Mouse (Mus musculus): ENCODE results near the gene Cdhr3. TPM values are rescaled to one million over a fixed set of nuclear protein-coding genes. Genes with fewer than 3 reads are reported as not detected.

Gene Cdhr3
- 1 to 10 TPM in 1 of 2 experiments, under 1 TPM in 1; 0.59 to 1.8 TPM for total RNA-seq (2021)
- long read RNA-seq, experiment 1, partial matches to known transcripts = 0 of 1 reads
- long read RNA-seq, experiment 1, other reads (novel, unspliced or antisense) = 1 of 1 reads
- long read RNA-seq, experiment 2 = 0 reads

DNA sequence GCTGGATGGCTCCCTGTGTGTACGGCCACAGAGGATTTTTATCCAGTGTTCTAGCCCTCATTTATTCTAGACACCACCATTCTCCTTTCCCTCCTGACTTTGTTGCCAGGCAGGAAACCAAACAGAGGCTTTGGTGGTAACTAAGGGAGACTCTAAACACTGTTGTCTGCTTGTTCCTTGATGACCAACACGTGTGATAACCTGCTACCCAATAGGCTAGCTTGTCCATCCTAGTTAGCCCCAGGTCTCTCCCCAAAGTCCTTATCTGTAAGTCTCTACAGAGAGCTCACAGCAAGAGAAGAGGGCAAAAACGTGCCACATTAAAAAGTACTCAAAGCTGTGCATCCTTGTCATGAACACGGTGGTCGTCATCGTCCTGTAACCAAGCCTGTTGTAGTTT, at the start of gene Cdhr3:
TSS of gene Cdhr3 (minus strand) at position 101 of the 400 bp plus-strand sequence.
- intact Hi-C loops (cut with DNase I) = no loop called here
- no peak for DNase-seq

- DNase-seq = peak in 1 of 2 experiments; percentile 15
- intact Hi-C loops (cut with DNase I) = no loop called here
These were observed 46.4 kb upstream of the Cdhr3 start for GRCm38 (mm10) chr12:33139083-33139482.

DNA sequence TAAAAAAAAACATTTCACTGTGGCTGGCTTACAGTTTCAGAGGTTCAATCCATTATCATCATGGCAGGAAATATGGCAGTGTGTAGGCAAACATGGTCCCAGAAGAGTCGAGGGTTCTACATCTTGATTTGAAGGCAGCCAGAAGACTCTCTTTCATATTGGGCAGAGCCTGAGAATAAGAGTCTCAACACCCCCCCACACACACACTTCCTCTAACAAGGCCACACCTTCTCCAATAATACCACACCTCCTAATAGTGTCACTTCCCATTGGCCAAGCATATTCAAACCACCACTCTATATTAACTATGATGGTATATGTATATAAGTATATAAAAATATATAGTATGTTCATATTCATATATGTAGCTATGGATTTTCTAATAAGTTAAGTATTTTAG, 45.2 kb upstream of the Cdhr3 start:
- no peak for DNase-seq

DNA sequence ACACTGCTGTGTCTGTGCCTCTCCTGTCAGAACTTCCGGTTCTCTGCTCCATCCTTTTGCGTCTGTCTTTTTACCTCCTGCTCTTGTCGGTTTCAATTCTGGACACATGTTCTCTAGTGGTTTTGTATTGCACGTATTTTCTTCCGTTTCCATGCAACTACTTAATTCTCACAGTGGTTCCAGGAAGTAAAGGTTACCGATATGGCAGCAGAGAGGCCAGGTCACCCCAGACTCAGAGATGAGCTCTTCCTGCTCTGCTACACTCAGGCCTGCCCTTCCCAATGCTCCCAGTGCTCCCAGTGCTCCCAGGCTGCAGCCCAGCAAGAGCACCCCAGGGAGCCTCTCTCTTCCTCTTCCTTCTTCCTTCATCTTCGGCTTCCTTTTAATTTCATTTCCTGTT, 39.1 kb upstream of the Cdhr3 start:
- no peak for DNase-seq
- intact Hi-C loops (cut with DNase I) = no loop called here

More for the DNA sequence above, 45.2 kb upstream of the Cdhr3 start:
- intact Hi-C loops (cut with DNase I) = no loop called here

GRCm38 (mm10) chr12:33130401-33130800, 37.7 kb upstream of the Cdhr3 start:
- DNase-seq = no peak
- intact Hi-C loops (cut with DNase I) = no loop called here

- intact Hi-C loops (cut with DNase I) = no loop called here
- peak in 1 of 2 experiments; percentile 48 for DNase-seq
These were observed 36.7 kb upstream of the Cdhr3 start for GRCm38 (mm10) chr12:33129410-33129809.

- intact Hi-C loops (cut with DNase I) = no loop called here
- no peak for DNase-seq
These were observed 36.0 kb upstream of the Cdhr3 start for GRCm38 (mm10) chr12:33128702-33129101.

DNA sequence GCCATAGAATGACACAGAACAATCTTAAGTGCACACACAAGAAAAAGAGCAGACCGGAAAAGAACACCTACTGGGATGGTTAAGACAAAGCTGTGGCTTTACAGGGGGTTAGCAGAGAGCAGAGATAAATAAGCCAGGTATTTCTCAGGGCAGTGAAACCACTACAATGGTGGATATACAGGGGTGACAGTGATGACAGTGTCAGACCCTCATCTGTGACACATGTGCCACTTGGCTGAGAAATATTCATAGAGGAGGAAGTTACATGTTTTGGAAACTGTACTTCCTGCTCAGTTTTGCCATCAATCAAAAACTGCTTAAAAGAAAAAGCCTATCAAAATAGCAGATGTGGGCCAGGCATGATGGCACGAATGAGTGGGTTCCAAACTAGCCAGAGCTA, 35.4 kb upstream of the Cdhr3 start:
- intact Hi-C loops (cut with DNase I) = no loop called here
- no peak for DNase-seq

DNA sequence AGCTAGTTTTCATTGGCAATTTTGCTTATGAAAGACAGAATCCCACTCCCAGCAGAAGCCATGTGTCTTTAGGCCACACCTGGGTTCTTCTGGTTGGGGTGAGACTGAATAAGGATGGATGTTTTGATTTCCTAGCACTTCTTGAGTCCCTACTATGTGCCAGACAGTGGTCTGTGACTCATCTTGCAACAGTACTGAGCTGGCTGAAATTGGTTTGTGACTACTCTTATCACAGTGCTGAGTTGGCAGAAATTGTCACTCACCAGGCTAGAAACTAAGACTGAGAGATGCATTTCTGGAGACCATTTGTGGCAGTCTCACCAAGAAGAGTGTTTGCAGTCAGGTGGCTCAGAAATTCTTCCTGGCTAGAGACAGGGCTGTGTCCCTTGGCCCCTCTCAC, 33.6 kb upstream of the Cdhr3 start:
- no peak for DNase-seq
- intact Hi-C loops (cut with DNase I) = no loop called here

DNA sequence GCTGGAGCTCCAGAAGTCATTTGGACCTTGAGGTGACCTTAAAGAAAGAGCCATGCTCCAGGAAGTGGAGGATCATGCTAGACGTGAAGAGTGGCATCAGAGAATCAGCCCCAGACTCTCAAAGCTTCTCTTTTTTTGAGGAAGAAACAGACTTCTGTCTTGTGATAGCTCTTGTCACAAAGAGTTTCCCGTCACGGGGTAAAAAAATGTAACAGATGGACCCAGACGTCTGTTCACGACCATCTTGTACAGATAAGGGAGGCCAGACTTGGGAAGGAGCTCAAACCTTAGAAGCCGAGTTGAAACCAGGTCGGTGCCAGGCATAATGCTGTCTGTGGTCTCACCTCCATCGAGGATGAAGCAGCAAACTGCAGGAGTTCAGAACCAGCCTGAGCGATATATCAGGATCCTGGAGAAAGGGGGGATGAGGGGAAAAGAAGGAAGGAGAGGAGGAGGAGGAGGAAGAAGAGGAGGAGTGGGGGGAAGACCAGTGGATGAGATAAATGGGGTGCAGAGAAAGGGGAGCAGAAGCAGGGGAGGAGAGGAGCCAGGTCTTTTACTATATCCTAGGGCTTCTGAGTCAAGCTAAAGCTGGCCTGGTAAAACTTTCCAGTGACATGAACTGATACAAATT, 33.0 kb upstream of the Cdhr3 start:
- intact Hi-C loops (cut with DNase I) = no loop called here
- DNase-seq = no peak

- intact Hi-C loops (cut with DNase I) = no loop called here
- no peak for DNase-seq
These were observed 26.1 kb upstream of the Cdhr3 start for GRCm38 (mm10) chr12:33118624-33119301.

- peak; percentile 25 to 48 for DNase-seq
These were observed 18.3 kb upstream of the Cdhr3 start for GRCm38 (mm10) chr12:33110894-33111471.

GRCm38 (mm10) chr12:33109531-33109930, 16.9 kb upstream of the Cdhr3 start:
- peak; percentile 15 to 28 for DNase-seq
- intact Hi-C loops (cut with DNase I) = loop anchor here (1.0 to 5.0 kb wide), 3 partner anchors 47 to 197 kb away; no protein-coding TSS in a partner anchor

More at GRCm38 (mm10) chr12:33110894-33111471, 18.3 kb upstream of the Cdhr3 start:
- intact Hi-C loops (cut with DNase I) = no loop called here

DNA sequence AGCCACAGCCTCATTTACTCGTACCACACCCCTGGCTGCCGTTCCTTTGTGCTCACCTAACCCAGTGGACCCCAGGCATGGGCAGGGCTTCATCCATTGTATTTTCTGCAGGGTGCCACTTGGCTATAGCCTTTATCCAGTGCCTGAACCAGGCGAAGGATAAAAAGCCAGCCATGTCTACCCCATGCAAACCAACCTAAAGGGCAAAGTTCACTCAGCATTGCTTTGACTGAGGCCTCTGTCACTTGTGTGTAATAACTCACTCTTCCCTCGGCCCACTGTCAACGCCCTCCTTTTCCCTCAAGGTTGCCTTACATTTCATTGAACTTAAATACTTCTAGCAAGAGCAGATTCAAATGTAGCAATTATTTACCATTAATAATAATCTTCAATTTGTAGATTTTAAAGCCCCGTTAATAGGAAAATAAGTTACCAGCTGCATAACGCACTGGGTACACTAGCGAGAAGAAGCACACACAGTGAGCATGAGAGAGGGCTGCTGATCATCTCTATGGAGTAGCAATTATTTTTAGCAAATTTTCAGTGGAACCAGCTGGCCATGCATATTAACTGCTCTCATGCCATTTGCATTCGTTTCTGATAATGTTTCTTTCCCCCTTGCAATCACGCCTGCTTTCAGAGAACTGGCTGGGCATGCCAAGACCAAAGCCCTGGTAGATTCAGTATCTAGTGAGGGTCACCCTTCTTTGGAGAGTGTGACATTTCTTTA, 13.9 kb upstream of the Cdhr3 start:
- intact Hi-C loops (cut with DNase I) = loop anchor here (5.0 kb wide), 2 partner anchors 44 to 194 kb away; no protein-coding TSS in a partner anchor
- no peak for DNase-seq

DNA sequence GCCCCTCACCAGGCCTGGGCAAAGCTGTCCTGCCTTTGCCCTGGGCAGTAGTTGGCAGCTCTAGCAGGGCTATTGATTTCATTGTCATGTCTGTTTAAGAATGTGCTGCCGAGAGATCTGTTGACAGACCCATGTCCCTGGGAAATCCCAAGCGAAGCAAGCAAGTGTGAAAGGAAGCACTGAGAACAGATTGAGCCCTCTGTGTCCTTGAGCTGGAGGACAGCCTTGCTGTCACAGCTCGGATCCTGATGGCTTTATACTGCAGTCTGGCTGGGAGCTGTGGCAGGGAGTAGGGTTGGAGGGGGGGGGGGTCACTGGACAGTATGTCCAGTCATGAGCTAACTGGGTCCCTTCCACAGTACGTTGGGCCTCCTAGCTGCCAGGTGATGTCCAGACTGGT, 13.0 kb upstream of the Cdhr3 start:
- no peak for DNase-seq
- intact Hi-C loops (cut with DNase I) = loop anchor here (5.0 kb wide), 2 partner anchors 43 to 193 kb away; no protein-coding TSS in a partner anchor

DNA sequence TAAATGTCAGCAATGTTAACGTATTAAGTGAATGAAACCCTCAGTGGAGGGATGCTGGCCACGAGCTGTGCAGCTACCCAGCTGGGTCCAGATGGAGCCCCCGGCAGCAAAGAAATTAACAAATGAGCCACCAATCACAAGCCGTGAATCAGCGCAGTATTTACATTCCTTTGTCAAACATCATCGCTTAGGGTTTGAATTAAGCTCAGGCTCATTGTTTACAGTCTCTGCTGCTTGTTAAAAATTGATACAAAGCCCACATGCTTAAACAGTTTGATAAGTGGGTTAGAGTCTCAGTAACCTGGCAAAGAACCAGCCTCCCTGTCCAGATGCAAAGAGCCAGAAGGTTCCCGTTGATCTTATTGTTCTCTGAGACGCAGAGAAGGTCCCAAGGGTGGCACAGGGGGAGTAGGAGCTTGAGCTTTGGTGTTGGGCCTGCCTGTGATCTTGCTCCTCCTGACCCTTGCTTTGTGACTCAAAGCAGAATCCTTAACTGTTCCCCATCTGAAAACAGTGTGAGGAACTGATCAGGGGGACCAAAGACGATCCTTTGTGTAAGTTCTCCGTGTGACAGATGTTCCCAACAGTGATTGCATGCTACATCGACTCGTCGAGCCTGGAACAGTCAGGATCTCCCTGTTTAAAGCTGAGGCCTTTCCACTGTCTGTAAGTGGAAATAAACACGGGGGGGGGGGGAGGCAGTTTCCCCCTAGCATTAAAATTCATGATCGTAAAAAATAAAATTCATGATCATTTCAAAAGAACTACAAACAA, 9.9 kb upstream of the Cdhr3 start:
- intact Hi-C loops (cut with DNase I) = no loop called here

DNA sequence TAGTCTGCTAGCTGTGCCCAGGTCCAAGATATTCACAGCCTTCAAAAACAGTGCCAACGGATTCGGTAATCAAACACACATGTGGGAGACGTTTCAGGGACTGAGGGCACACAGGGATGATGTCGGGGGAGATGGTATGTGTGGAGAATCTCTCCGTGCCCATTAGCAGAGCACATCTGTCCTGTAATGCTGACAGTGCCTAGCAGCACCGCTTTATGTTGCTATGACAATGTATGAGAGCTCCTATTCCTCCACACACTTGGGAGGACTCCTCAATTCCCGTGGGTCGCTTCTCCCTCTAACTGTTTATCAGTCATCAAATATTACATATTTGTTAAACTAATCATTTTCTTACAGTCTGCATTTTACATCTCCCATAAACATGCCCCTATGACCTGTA, 9.0 kb upstream of the Cdhr3 start:
- no peak for DNase-seq
- intact Hi-C loops (cut with DNase I) = no loop called here

More for the DNA sequence above, 9.9 kb upstream of the Cdhr3 start:
- no peak for DNase-seq

GRCm38 (mm10) chr12:33096017-33096416, 3.3 kb upstream of the Cdhr3 start:
- no peak for DNase-seq
- intact Hi-C loops (cut with DNase I) = no loop called here

DNA sequence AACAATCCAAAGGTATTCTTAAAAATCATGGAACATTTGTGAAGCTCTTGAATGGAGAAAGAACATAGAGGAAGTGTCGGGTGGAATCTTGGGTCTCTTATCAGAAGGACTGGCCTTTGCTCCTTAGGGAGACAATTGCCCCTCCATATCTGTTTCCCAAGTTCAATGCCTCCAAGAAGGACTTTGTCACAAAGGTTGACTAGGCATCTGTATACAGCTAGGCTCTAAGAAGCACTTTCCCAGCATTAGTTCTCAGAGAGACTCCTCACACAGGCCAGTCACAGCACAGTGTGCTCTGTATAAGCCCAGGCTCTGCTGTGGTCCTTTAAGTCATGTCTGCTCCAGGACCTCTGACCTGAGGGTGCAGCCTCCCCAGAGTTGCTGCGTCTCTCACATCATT, 479 bp downstream of the Cdhr3 start:
- intact Hi-C loops (cut with DNase I) = no loop called here
- no peak for DNase-seq

- DNase-seq = no peak
- intact Hi-C loops (cut with DNase I) = no loop called here
These were observed 6.5 kb downstream of the Cdhr3 start for GRCm38 (mm10) chr12:33086151-33086550.
